Mouse (Mus musculus) liver, embryonic 11.5 days (tissue): ENCODE data around the gene Rph3al. TPM values are rescaled to one million over a fixed set of nuclear protein-coding genes. Genes with fewer than 3 reads are reported as not detected.

Experiments
- ATAC-seq: fragments of 200-750 bp; cut with Nextera tagmentation; replicated peaks from 2 replicates; pipeline ENCODE4 v1.8.0; 2017; ENCODE audit warnings: moderate number of reproducible peaks, mild to moderate bottlenecking, moderate TSS enrichment, moderate library complexity; ENCODE audit not compliant: low FRiP score
- DNase-seq: peaks from one replicate; pipeline ENCODE4 v3.0.0-alpha.2; 2017; ENCODE audit warnings: low spot score
- H3K27ac ChIP-seq: fragments of 300-500 bp; sonication (generic); 2 replicates; pipeline ENCODE4 v1.5.1; 2014; ENCODE audit warnings: mild to moderate bottlenecking, low read depth, low read length, control low read depth
- H3K27me3 ChIP-seq: fragments of 300-500 bp; sonication (generic); replicated peaks from 2 replicates; pipeline ENCODE4 v1.6.1; 2014; ENCODE audit warnings: low read length, mixed read lengths; ENCODE audit not compliant: control insufficient read depth, insufficient read depth
- H3K36me3 ChIP-seq: fragments of 300-500 bp; sonication (generic); 2 replicates; pipeline ENCODE4 v1.6.1; 2014; ENCODE audit warnings: mild to moderate bottlenecking, low read length, moderate library complexity, mixed read lengths; ENCODE audit not compliant: control insufficient read depth, insufficient read depth
- H3K4me1 ChIP-seq: fragments of 300-500 bp; sonication (generic); replicated peaks from 2 replicates; pipeline ENCODE4 v1.6.1; 2014; ENCODE audit warnings: low read length, mixed read lengths; ENCODE audit not compliant: control insufficient read depth, insufficient read depth
- H3K4me2 ChIP-seq: fragments of 300-500 bp; sonication (generic); 2 replicates; pipeline ENCODE4 v1.6.1; 2014; ENCODE audit warnings: mild to moderate bottlenecking, control low read depth, moderate library complexity
- H3K4me3 ChIP-seq: fragments of 300-500 bp; sonication (generic); 2 replicates; pipeline ENCODE4 v1.5.1; 2014; ENCODE audit warnings: low read depth, low read length, control low read depth
- H3K9ac ChIP-seq: fragments of 300-500 bp; sonication (generic); 2 replicates; pipeline ENCODE4 v1.6.1; 2014; ENCODE audit warnings: low read depth, low read length, control low read depth
- H3K9me3 ChIP-seq: fragments of 300-500 bp; sonication (generic); 2 replicates; pipeline ENCODE4 v1.6.1; 2016; ENCODE audit warnings: low read length, inconsistent platforms, mixed read lengths; ENCODE audit not compliant: control insufficient read depth
- WGBS: fragments of 180-500 bp; shearing (Covaris S2); extraction: QIAGEN DNeasy Blood & Tissue Kit; methylation state at CpG from one replicate; pipeline ENCODE4 v1.1.7; 2014; 5-methylcytosine and 5-hydroxymethylcytosine counted together
- polyA plus RNA-seq: library from polyadenylated mRNA; unstranded; fragments of >200 nt; fragmentation: Nextera tagmentation; extraction: Ambion mirVana; gene quantifications from 2 replicates; pipeline ENCODE4 v1.2.1, GENCODE M21; 2014

The Rph3al gene
- polyA plus RNA-seq, 1 experiment from 2014 or later = 1.5 TPM

GRCm38 (mm10) chr11:75823506-75823905 lies 114.7 kb downstream of the Rph3al start:
- Histone ChIP-seq H3K4me3 (no peak overlapping the region), H3K4me2 (no peak overlapping the region), H3K27ac (no peak overlapping the region), H3K9ac (no peak overlapping the region), H3K4me1 (no peaks in the 10 kb centered on the region), H3K36me3 (no peaks in the 10 kb centered on the region), H3K27me3 (0 out of 2 replicates have a peak, but pooled peaks cover 2% of the 10 kb centered on the region), H3K9me3 (no peaks in the 10 kb centered on the region)
- 45% methylated on average over 7 of the region's 7 CpGs for WGBS
- DNase-seq (no peak), ATAC-seq (no peak)

- H3K4me2 ChIP-seq = no peak overlapping the region
- 73% methylated on average over 10 of the region's 10 CpGs for WGBS
These were observed 125.1 kb downstream of the Rph3al start for GRCm38 (mm10) chr11:75813085-75813484.

GRCm38 (mm10) chr11:75811900-75812299 lies 126.3 kb downstream of the Rph3al start:
- H3K27ac ChIP-seq = no peak overlapping the region; the same call in 1 of the 2 replicates
- no peaks in the 10 kb centered on the region for H3K9me3 ChIP-seq
- no peak overlapping the region for H3K9ac ChIP-seq
- H3K4me1 ChIP-seq = no peaks in the 10 kb centered on the region; the same call in 1 of the 2 replicates
- ATAC-seq = no peak
- no peak overlapping the region for H3K4me3 ChIP-seq
- no peaks in the 10 kb centered on the region for H3K36me3 ChIP-seq
- DNase-seq = peak; percentile 42
- no peaks in the 10 kb centered on the region for H3K27me3 ChIP-seq
- no peak overlapping the region for H3K4me2 ChIP-seq
- 19% methylated on average over 3 of the region's 3 CpGs for WGBS

More at GRCm38 (mm10) chr11:75813085-75813484, 125.1 kb downstream of the Rph3al start:
- no peak overlapping the region for H3K9ac ChIP-seq
- no peaks in the 10 kb centered on the region for H3K36me3 ChIP-seq
- ATAC-seq (no peak), DNase-seq (no peak)
- H3K4me3 ChIP-seq = no peak overlapping the region
- H3K27ac ChIP-seq = no peak overlapping the region
- no peaks in the 10 kb centered on the region; the same call in 1 of the 2 replicates for H3K27me3 ChIP-seq
- no peaks in the 10 kb centered on the region; the same call in 1 of the 2 replicates for H3K4me1 ChIP-seq
- no peaks in the 10 kb centered on the region for H3K9me3 ChIP-seq

- ATAC-seq (no peak), DNase-seq (no peak)
- no peak overlapping the region for H3K4me3 ChIP-seq
- H3K36me3 ChIP-seq = no peaks in the 10 kb centered on the region
- H3K4me1 ChIP-seq = no peaks in the 10 kb centered on the region; the same call in 1 of the 2 replicates
- 74% methylated on average over 3 of the region's 3 CpGs for WGBS
- no peaks in the 10 kb centered on the region for H3K9me3 ChIP-seq
- no peak overlapping the region for H3K9ac ChIP-seq
- no peak overlapping the region for H3K4me2 ChIP-seq
- no peak overlapping the region for H3K27ac ChIP-seq
- H3K27me3 ChIP-seq = no peaks in the 10 kb centered on the region
These were observed 127.7 kb downstream of the Rph3al start for GRCm38 (mm10) chr11:75810526-75810925.

GRCm38 (mm10) chr11:75807486-75807885 lies 130.7 kb downstream of the Rph3al start:
- no peak for ATAC-seq
- H3K4me2 ChIP-seq = no peak overlapping the region
- no peaks in the 10 kb centered on the region for H3K9me3 ChIP-seq
- 47% methylated on average over 5 of the region's 5 CpGs for WGBS
- H3K36me3 ChIP-seq = no peaks in the 10 kb centered on the region
- no peaks in the 10 kb centered on the region; the same call in 1 of the 2 replicates for H3K4me1 ChIP-seq
- no peak overlapping the region for H3K9ac ChIP-seq
- no peak for DNase-seq
- H3K4me3 ChIP-seq = no peak overlapping the region
- H3K27me3 ChIP-seq = no peaks in the 10 kb centered on the region
- no peak overlapping the region for H3K27ac ChIP-seq

- no peak overlapping the region for H3K4me3 ChIP-seq
- no peaks in the 10 kb centered on the region for H3K36me3 ChIP-seq
- H3K4me1 ChIP-seq = no peaks in the 10 kb centered on the region
- ATAC-seq (no peak), DNase-seq (no peak)
- peaks cover 25% of the 10 kb centered on the region for H3K27me3 ChIP-seq
- 79% methylated on average over 7 of the region's 7 CpGs for WGBS
- no peaks in the 10 kb centered on the region for H3K9me3 ChIP-seq
- H3K4me2 ChIP-seq = no peak overlapping the region
- no peak overlapping the region for H3K9ac ChIP-seq
- H3K27ac ChIP-seq = no peak overlapping the region
These were observed 136.3 kb downstream of the Rph3al start for GRCm38 (mm10) chr11:75801771-75802550.

GRCm38 (mm10) chr11:75801369-75801768 lies 136.9 kb downstream of the Rph3al start:
- peaks cover 31% of the 10 kb centered on the region for H3K27me3 ChIP-seq
- no peaks in the 10 kb centered on the region for H3K36me3 ChIP-seq
- no peak overlapping the region for H3K27ac ChIP-seq
- H3K4me3 ChIP-seq = no peak overlapping the region
- H3K4me2 ChIP-seq = no peak overlapping the region
- ATAC-seq (no peak), DNase-seq (no peak)
- no peaks in the 10 kb centered on the region for H3K9me3 ChIP-seq
- no peaks in the 10 kb centered on the region for H3K4me1 ChIP-seq
- WGBS = 66% methylated on average over 4 of the region's 4 CpGs
- H3K9ac ChIP-seq = no peak overlapping the region

GRCm38 (mm10) chr11:75796536-75797246 lies 141.5 kb downstream of the Rph3al start:
- Histone ChIP-seq H3K36me3 (no peaks in the 10 kb centered on the region), H3K27me3 (peaks cover 73% of the 10 kb centered on the region), H3K9ac (no peak overlapping the region), H3K9me3 (no peaks in the 10 kb centered on the region), H3K27ac (no peak overlapping the region), H3K4me1 (0 out of 2 replicates have a peak, but pooled peaks cover 2% of the 10 kb centered on the region), H3K4me2 (no peak overlapping the region), H3K4me3 (no peak overlapping the region)
- no peak for ATAC-seq
- 65% methylated on average over 13 of the region's 13 CpGs for WGBS
- DNase-seq = no peak
